Mouse (Mus musculus) olfactory bulb, adult 2 months (tissue): ENCODE data around the gene Abcc4. TPM values are rescaled to one million over a fixed set of nuclear protein-coding genes. Genes with fewer than 3 reads are reported as not detected.
"Not testable (repeated sequence)": the region's sequence is repeated elsewhere in the genome, so short reads cannot be mapped to it uniquely, and the experiment has no call there.

ENCODE experiments used
- H3K27ac ChIP-seq: fragments of 200-500 bp; 2 replicates; pipeline ENCODE4 v1.5.1; 2012; ENCODE audit warnings: low read depth, low read length; ENCODE audit not compliant: insufficient read depth
- H3K4me1 ChIP-seq: fragments of 200-500 bp; 2 replicates; pipeline ENCODE4 v1.6.1; 2012; ENCODE audit warnings: low read length; ENCODE audit not compliant: control insufficient read depth, insufficient read depth
- H3K4me3 ChIP-seq: fragments of 200-500 bp; 2 replicates; pipeline ENCODE4 v1.5.1; 2012; ENCODE audit warnings: mild to moderate bottlenecking, low read depth, low read length, moderate library complexity; ENCODE audit not compliant: insufficient read depth
- CTCF ChIP-seq: fragments of 200-500 bp; IDR thresholded peaks from 2 replicates; pipeline ENCODE4 v1.5.1; 2012; ENCODE audit warnings: low read depth, mild to moderate bottlenecking, low read length, moderate library complexity; ENCODE audit not compliant: insufficient read depth
- POLR2A ChIP-seq: fragments of 200-500 bp; IDR thresholded peaks from 2 replicates; pipeline ENCODE4 v1.6.1; 2012; ENCODE audit warnings: mild to moderate bottlenecking, low read depth, low read length, moderate library complexity; ENCODE audit not compliant: insufficient read depth
- WGBS: fragments of 180-500 bp; shearing (Covaris S2); methylation state at CpG from one replicate; pipeline ENCODE4 v1.1.7; 2018; 5-methylcytosine and 5-hydroxymethylcytosine counted together
- polyA plus RNA-seq: library from polyadenylated mRNA; stranded (reverse); fragments of >200 nt; gene quantifications from 2 replicates; pipeline ENCODE4 v1.2.4, GENCODE M21; 2012; ENCODE audit warnings: low replicate concordance; ENCODE audit not compliant: missing spikeins, insufficient read depth, insufficient read length

Abcc4 gene
- polyA plus RNA-seq, 1 experiment, result not detected

GRCm38 (mm10) chr14:118514280-118515031 lies 191.6 kb downstream of the Abcc4 start:
- 81% methylated on average over 9 of the region's 9 CpGs for WGBS
- Histone ChIP-seq H3K4me1 (no peaks in the 10 kb centered on the region; the same call in 1 of the 2 replicates), H3K27ac (no peak overlapping the region), H3K4me3 (no peak overlapping the region)
- no peak for TF ChIP-seq CTCF
- no peak for TF ChIP-seq POLR2A

DNA sequence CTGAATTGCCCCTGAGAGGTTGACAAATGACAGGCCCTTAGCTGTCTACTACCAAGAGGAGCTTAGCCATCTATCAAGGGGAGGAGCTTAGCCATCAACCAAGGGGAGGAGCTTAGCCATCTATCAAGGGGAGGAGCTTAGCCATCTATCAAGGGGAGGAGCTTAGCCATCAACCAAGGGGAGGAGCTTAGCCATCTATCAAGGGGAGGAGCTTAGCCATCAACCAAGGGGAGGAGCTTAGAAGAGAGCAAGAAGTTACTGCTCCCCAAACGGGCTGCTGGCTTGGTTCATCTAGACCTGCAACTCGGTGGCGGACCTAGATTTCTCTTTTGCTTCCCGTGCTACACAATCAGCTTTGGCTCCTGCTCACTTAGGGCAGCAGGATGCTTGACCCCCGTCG lies 194.3 kb downstream of the Abcc4 start:
- H3K27ac ChIP-seq, H3K4me3 ChIP-seq, H3K4me1 ChIP-seq: not testable (repeated sequence)
- WGBS, result 96% methylated on average over 6 of the region's 6 CpGs

GRCm38 (mm10) chr14:118510793-118511192 lies 195.2 kb downstream of the Abcc4 start:
- WGBS, result 71% methylated on average over 2 of the region's 2 CpGs
- H3K27ac ChIP-seq, result no peak overlapping the region
- TF ChIP-seq CTCF (no peak), POLR2A (no peak)
- H3K4me3 ChIP-seq, result no peak overlapping the region
- H3K4me1 ChIP-seq, result peaks cover 5% of the 10 kb centered on the region

DNA sequence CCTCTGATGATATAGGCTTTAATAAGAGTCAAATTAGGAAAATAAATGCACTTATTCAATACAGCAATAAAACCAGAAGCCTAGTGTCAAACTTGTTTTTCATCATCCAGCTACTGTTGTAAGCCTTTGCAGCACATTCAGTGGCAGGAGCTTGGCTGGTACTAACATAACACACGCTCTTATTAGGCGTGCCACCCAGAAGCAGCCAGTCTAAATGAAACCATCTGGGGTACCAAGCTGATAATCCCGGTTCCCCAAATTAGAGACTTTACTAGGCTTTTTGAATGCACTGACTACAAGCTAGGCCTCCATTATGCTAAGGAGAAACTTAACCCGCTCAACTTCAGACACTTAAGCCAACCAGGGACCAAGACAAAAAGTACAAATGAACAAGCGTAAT lies 195.8 kb downstream of the Abcc4 start:
- no peak overlapping the region for H3K27ac ChIP-seq
- H3K4me1 ChIP-seq, result peaks cover 5% of the 10 kb centered on the region
- TF ChIP-seq POLR2A (no peak), CTCF (no peak)
- WGBS, result 76% methylated on average over 5 of the region's 5 CpGs
- no peak overlapping the region for H3K4me3 ChIP-seq

DNA sequence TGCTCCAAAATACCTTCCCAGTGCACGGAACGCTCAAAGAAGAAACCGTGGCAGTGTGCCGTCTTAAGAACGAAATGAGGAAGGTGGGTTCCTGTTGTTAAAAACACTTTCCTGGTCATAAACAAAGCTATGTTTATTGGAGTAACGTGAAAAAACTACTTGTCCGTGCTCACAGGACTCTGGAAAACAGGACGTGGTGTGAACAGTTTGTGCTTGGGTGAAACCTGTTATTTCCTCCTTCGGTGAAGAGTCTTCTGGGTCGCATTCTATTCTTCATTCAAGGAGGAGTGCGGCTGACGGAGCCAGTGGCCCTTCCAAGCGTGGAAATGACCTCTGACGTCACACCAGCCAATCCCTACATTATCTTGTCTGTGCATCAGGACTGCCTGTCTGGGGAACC lies 198.2 kb downstream of the Abcc4 start:
- Histone ChIP-seq H3K4me1 (peaks cover 5% of the 10 kb centered on the region), H3K27ac (no peak overlapping the region), H3K4me3 (no peak overlapping the region)
- no peak for TF ChIP-seq CTCF
- TF ChIP-seq POLR2A, result no peak
- WGBS, result 96% methylated on average over 14 of the region's 14 CpGs

- H3K4me3 ChIP-seq, result no peak overlapping the region
- no peak for TF ChIP-seq POLR2A
- TF ChIP-seq CTCF, result no peak
- no peak overlapping the region for H3K27ac ChIP-seq
- H3K4me1 ChIP-seq, result peaks cover 5% of the 10 kb centered on the region
- 35% methylated on average over 14 of the region's 14 CpGs for WGBS
Measured at GRCm38 (mm10) chr14:118506591-118507146, 199.3 kb downstream of the Abcc4 start.

GRCm38 (mm10) chr14:118496767-118497166 lies 209.3 kb downstream of the Abcc4 start:
- 52% methylated on average over 2 of the region's 2 CpGs for WGBS
- TF ChIP-seq POLR2A, result no peak
- TF ChIP-seq CTCF, result no peak
- Histone ChIP-seq H3K27ac (no peak overlapping the region), H3K4me3 (no peak overlapping the region), H3K4me1 (no peaks in the 10 kb centered on the region)

DNA sequence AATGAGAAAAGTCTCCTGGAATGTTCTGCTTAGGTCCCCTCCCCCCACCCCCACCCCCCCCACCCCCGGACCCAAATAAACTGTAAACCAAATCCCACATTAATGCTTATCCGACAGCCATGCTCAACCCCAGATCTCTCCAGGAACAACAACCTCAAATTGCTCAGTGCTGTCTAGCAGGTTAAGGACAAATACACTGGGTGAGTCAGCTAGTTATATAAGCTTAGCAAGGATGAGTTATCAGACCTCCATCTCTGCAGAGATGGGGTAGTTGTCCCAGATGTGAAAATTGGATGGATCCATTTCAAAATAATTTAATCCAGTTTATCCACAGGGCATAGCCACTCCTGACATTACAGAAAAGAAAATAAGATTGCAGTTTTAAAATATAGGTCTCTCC lies 210.6 kb downstream of the Abcc4 start:
- Histone ChIP-seq H3K4me1 (peaks cover 4% of the 10 kb centered on the region), H3K4me3 (no peak overlapping the region), H3K27ac (no peak overlapping the region)
- 51% methylated on average over 2 of the region's 2 CpGs for WGBS
- TF ChIP-seq POLR2A, result no peak
- TF ChIP-seq CTCF, result no peak

DNA sequence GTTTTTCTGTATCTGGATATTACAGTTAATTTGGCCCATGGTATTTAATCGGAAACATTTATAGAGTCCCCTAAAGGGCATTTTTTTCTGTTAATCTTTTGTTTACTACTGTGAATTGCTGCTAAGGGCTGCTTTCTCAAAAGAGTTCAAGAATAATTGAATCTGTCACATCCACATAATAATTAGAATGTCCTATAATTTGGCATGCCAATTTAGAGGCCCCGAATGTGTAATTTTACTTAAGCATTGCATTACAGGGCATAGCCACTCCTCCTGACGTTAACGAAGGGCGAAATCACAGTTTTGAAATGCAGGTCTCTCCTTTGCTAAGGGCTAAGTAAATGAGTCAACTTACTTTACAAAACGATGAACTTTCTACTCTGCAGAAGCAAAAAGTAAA lies 214.3 kb downstream of the Abcc4 start:
- 25% methylated on average over 6 of the region's 6 CpGs for WGBS
- H3K4me3 ChIP-seq, result no peak overlapping the region
- no peak overlapping the region for H3K27ac ChIP-seq
- TF ChIP-seq POLR2A (no peak), CTCF (no peak)
- peaks cover 4% of the 10 kb centered on the region for H3K4me1 ChIP-seq
